Mouse (Mus musculus): ENCODE results near the gene Minpp1. TPM values are rescaled to one million over a fixed set of nuclear protein-coding genes. Genes with fewer than 3 reads are reported as not detected.

Minpp1 gene
- total and polyA plus RNA-seq, 2 experiments from 2014 or later = 70.2 to 92.6 TPM

GRCm38 (mm10) chr19:32550446-32550845 is 64.9 kb downstream of the Minpp1 start:
- H3K4me3 ChIP-seq (ENCODE audit: low read depth, low read length) = no peak overlapping the region
- WGBS = 64% methylated on average over 5 of the region's 5 CpGs
- no peak overlapping the region for H3K9ac ChIP-seq (replicated peaks; ENCODE audit: low read length, poor library complexity, severe bottlenecking)
- no peaks in the 10 kb centered on the region for H3K4me1 ChIP-seq (ENCODE audit: insufficient read depth, low read length)
- H3K27me3 ChIP-seq (ENCODE audit: insufficient read depth, low read length) = no peaks in the 10 kb centered on the region
- DNase-seq (ENCODE audit: low spot score) = no peak
- no peak for TF ChIP-seq CTCF (IDR thresholded peaks at IDR 0.05)
- H3K9me3 ChIP-seq (ENCODE audit: low read length) = no peaks in the 10 kb centered on the region
- ATAC-seq (ENCODE audit: low FRiP score) = no peak
- no peak overlapping the region for H3K27ac ChIP-seq (ENCODE audit: low read depth, low read length)
- no peak overlapping the region for H3K4me2 ChIP-seq (ENCODE audit: low read depth, low read length, poor library complexity, severe bottlenecking)
- H3K36me3 ChIP-seq (ENCODE audit: insufficient read depth, low read length) = no peaks in the 10 kb centered on the region

DNA sequence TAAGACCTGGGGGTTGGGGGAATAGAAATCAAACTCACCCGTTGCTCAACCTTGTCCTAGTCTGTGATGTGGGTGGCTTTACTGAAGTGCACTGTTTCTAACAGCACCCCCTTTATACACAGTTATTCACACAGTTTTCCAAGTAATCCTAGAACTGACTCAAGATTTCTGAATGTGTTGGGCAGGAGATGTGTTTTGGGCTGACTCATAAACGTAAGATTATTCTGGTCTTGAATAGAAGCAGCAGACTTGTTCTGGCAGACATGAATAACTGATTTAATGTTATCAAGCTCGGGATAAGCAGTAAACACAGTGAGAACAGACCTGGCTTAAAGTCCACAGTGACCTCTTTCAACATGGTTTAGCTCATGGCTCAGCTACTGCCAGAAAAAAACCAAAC is 65.9 kb downstream of the Minpp1 start:
- no peaks in the 10 kb centered on the region for H3K4me1 ChIP-seq (ENCODE audit: insufficient read depth, low read length)

DNA sequence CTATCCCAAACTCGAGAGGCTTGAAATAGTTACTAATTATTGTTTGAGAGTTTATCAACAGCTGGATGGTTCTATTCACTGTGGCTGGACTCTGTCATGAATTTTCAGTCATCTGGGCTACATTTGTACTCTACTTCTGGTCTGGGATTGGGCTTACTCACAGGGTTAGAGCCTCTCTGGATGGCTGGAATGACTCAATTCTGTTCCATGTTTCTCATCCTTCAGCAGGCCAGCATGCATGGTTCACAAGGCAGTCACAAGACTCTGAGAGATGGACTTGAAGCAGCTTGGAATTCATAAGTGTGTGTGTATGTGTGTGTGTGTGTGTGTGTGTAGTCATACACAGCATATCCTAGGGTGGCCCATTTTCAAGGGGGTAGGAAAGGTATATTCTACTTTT is 66.5 kb downstream of the Minpp1 start:
- no peak for TF ChIP-seq CTCF (IDR thresholded peaks at IDR 0.05)
- Histone ChIP-seq H3K4me1 (ENCODE audit: insufficient read depth, low read length) (no peaks in the 10 kb centered on the region), H3K4me2 (ENCODE audit: low read depth, low read length, poor library complexity, severe bottlenecking) (no peak overlapping the region), H3K9me3 (ENCODE audit: low read length) (no peaks in the 10 kb centered on the region), H3K36me3 (ENCODE audit: insufficient read depth, low read length) (no peaks in the 10 kb centered on the region), H3K27ac (ENCODE audit: low read depth, low read length) (no peak overlapping the region), H3K4me3 (ENCODE audit: low read depth, low read length) (no peak overlapping the region), H3K9ac (replicated peaks; ENCODE audit: low read length, poor library complexity, severe bottlenecking) (no peak overlapping the region), H3K27me3 (ENCODE audit: insufficient read depth, low read length) (no peaks in the 10 kb centered on the region)
- DNase-seq (ENCODE audit: low spot score) (no peak), ATAC-seq (ENCODE audit: low FRiP score) (no peak)
- 89% methylated on average over 1 of the region's 1 CpGs for WGBS

More for the DNA sequence above, 65.9 kb downstream of the Minpp1 start:
- Histone ChIP-seq H3K27ac (ENCODE audit: low read depth, low read length) (no peak overlapping the region), H3K9ac (replicated peaks; ENCODE audit: low read length, poor library complexity, severe bottlenecking) (no peak overlapping the region), H3K9me3 (ENCODE audit: low read length) (no peaks in the 10 kb centered on the region), H3K4me3 (ENCODE audit: low read depth, low read length) (no peak overlapping the region), H3K27me3 (ENCODE audit: insufficient read depth, low read length) (no peaks in the 10 kb centered on the region), H3K4me2 (ENCODE audit: low read depth, low read length, poor library complexity, severe bottlenecking) (no peak overlapping the region), H3K36me3 (ENCODE audit: insufficient read depth, low read length) (no peaks in the 10 kb centered on the region)
- DNase-seq (ENCODE audit: low spot score) (no peak), ATAC-seq (ENCODE audit: low FRiP score) (no peak)
- 56% methylated on average over 3 of the region's 3 CpGs for WGBS
- TF ChIP-seq CTCF (IDR thresholded peaks at IDR 0.05) = no peak

DNA sequence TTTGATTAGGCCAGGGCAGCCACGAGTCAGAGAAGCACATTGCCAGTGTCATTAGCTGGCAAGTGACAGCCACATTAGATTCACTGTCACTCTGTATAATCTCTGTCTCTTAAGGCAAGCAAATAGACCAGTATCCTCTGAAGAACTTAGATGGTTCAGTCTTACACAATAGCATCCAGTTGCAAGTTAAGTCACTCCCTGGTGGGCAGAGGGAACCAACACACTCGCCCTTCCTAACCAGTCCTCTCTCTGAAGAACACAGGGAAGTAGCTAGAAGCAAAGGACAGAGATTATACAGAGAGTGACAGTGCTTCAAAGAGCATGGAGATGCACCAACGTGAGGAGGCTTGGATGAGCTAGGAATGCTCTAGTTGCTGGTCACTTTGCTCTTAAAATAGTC is 67.7 kb downstream of the Minpp1 start:
- H3K4me3 ChIP-seq (ENCODE audit: low read depth, low read length) = no peak overlapping the region
- H3K27me3 ChIP-seq (ENCODE audit: insufficient read depth, low read length) = no peaks in the 10 kb centered on the region
- WGBS = 72% methylated on average over 3 of the region's 3 CpGs
- H3K36me3 ChIP-seq (ENCODE audit: insufficient read depth, low read length) = no peaks in the 10 kb centered on the region
- DNase-seq (ENCODE audit: low spot score) (no peak), ATAC-seq (ENCODE audit: low FRiP score) (no peak)
- no peaks in the 10 kb centered on the region for H3K4me1 ChIP-seq (ENCODE audit: insufficient read depth, low read length)
- H3K9me3 ChIP-seq (ENCODE audit: low read length) = no peaks in the 10 kb centered on the region
- H3K4me2 ChIP-seq (ENCODE audit: low read depth, low read length, poor library complexity, severe bottlenecking) = no peak overlapping the region
- no peak for TF ChIP-seq CTCF (IDR thresholded peaks at IDR 0.05)
- no peak overlapping the region for H3K9ac ChIP-seq (replicated peaks; ENCODE audit: low read length, poor library complexity, severe bottlenecking)
- no peak overlapping the region for H3K27ac ChIP-seq (ENCODE audit: low read depth, low read length)

GRCm38 (mm10) chr19:32555257-32555656 is 69.7 kb downstream of the Minpp1 start:
- DNase-seq (ENCODE audit: low spot score) (peak; percentile 63), ATAC-seq (ENCODE audit: low FRiP score) (peak; percentile 49; the same call in 1 of the 2 replicates)
- Histone ChIP-seq H3K4me3 (ENCODE audit: low read depth, low read length) (no peak overlapping the region), H3K4me1 (ENCODE audit: insufficient read depth, low read length) (no peaks in the 10 kb centered on the region), H3K27me3 (ENCODE audit: insufficient read depth, low read length) (no peaks in the 10 kb centered on the region), H3K27ac (ENCODE audit: low read depth, low read length) (no peak overlapping the region), H3K9ac (replicated peaks; ENCODE audit: low read length, poor library complexity, severe bottlenecking) (no peak overlapping the region), H3K4me2 (ENCODE audit: low read depth, low read length, poor library complexity, severe bottlenecking) (no peak overlapping the region), H3K36me3 (ENCODE audit: insufficient read depth, low read length) (no peaks in the 10 kb centered on the region), H3K9me3 (ENCODE audit: low read length) (no peaks in the 10 kb centered on the region)
- TF ChIP-seq CTCF (IDR thresholded peaks at IDR 0.05) = no peak
- 17% methylated on average over 3 of the region's 3 CpGs for WGBS

Other genes starting within 250 kb of the Minpp1 start
- 28.4 and 32.3 TPM in 2 replicates for gene Sgms1, start 96.1 kb upstream of the Minpp1 start, total RNA-seq (2014; rRNA removed)
- gene Sgms1, start 96.1 kb upstream of the Minpp1 start, polyA plus RNA-seq (2015; fragmentation: Nextera tagmentation; extraction: Ambion mirVana) = 17.4 and 21.3 TPM in 2 replicates
- 39.8 and 71.7 TPM in 2 replicates for gene Rpl9-ps6, start 19.2 kb upstream of the Minpp1 start, total RNA-seq (2014; rRNA removed)
- 48.9 and 51.6 TPM in 2 replicates for gene Rpl9-ps6, start 19.2 kb upstream of the Minpp1 start, polyA plus RNA-seq (2015; fragmentation: Nextera tagmentation; extraction: Ambion mirVana)
- 5.9 TPM in 2 replicates for gene Papss2, start 110.0 kb downstream of the Minpp1 start, total RNA-seq (2014; rRNA removed)
- 1.8 and 2.3 TPM in 2 replicates for gene Papss2, start 110.0 kb downstream of the Minpp1 start, polyA plus RNA-seq (2015; fragmentation: Nextera tagmentation; extraction: Ambion mirVana)